Mouse (Mus musculus): Measurements from ENCODE around the gene Zan. TPM values are rescaled to one million over a fixed set of nuclear protein-coding genes. Genes with fewer than 3 reads are reported as not detected.

Zan gene
- total and polyA plus RNA-seq, 3 experiments: 0.04 to 0.10 TPM; not detected in 1

DNA sequence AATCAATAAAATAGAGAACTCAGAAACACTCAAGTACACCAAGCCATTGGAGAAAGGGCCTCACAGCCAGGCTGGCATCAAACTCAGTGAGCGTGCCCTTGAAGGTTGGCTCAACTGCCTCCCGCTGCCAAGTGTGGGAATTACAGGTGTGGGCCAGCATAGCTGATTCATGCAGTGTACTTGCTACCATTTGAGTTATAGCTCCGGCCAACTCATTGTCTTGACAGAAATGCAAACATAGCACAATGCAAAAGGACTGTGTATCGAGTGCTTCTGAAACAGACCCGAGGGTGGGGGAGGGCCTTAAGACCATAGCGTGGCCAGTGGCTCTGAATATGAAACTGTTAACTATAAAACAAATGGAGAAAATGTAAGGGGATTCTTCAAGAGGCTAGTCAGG, 27.2 kb upstream of the Zan start:
- H3K79me2 ChIP-seq (replicated peaks; ENCODE audit: control insufficient read depth, extremely low read depth, insufficient read depth, poor library complexity, severe bottlenecking): no peaks in the 10 kb centered on the region; the same call in 1 of the 2 replicates
- in situ Hi-C loops (cut with MboI; ENCODE audit: low pct_ligation_motif_present, low pct_unique_long_range_greater_than_20kb, low sequenced_read_pairs) (loop anchor here (25.0 kb wide), 1 partner anchor 258 kb away; no protein-coding TSS in a partner anchor), dilution Hi-C loops (cut with MboI; ENCODE audit: extremely low pct_ligation_motif_present, extremely low pct_unique_long_range_greater_than_20kb, low sequenced_read_pairs) (no loop called here)
- no peak overlapping the region for H3K9ac ChIP-seq (ENCODE audit: insufficient read depth, low read depth)
- no peak overlapping the region for H3K4me2 ChIP-seq (ENCODE audit: insufficient read depth, low read depth, poor library complexity, severe bottlenecking)
- no peak for TF ChIP-seq ETS1 (conservative IDR thresholded peaks at IDR 0.05; ENCODE audit: low read depth, low read length)
- TF ChIP-seq CTCF (conservative IDR thresholded peaks at IDR 0.05 in 1 of 2, IDR thresholded peaks at IDR 0.05 in 1 of 2; ENCODE audit: low read depth in 2 of 2, low read length in 2 of 2): peak in 1 of 2 experiments; percentile 48; a peak in 3 of 4 replicates
- no peak overlapping the region for H3K27ac ChIP-seq (ENCODE audit: insufficient read depth, low read depth)
- peaks cover 3% of the 10 kb centered on the region for H3K9me3 ChIP-seq (replicated peaks; ENCODE audit: low read length)
- no peak overlapping the region for H3K4me3 ChIP-seq (replicated peaks in 1 of 3; ENCODE audit: low read depth in 2 of 3, low read length in 2 of 3, poor library complexity in 1 of 3)
- peaks cover 2 to 14% of the 10 kb centered on the region in 2 experiments; a peak in 3 of 4 replicates for H3K4me1 ChIP-seq (ENCODE audit: control insufficient read depth in 1 of 2, insufficient read depth in 2 of 2)
- peaks cover 0 to 11% of the 10 kb centered on the region in 2 experiments for H3K36me3 ChIP-seq (replicated peaks in 1 of 2; ENCODE audit: control insufficient read depth in 1 of 2, insufficient read depth in 1 of 2, low read length in 1 of 2)
- DNase-seq (ENCODE audit: extremely low read depth): peak; percentile 48
- peaks cover 17% of the 10 kb centered on the region for H3K27me3 ChIP-seq (replicated peaks)

DNA sequence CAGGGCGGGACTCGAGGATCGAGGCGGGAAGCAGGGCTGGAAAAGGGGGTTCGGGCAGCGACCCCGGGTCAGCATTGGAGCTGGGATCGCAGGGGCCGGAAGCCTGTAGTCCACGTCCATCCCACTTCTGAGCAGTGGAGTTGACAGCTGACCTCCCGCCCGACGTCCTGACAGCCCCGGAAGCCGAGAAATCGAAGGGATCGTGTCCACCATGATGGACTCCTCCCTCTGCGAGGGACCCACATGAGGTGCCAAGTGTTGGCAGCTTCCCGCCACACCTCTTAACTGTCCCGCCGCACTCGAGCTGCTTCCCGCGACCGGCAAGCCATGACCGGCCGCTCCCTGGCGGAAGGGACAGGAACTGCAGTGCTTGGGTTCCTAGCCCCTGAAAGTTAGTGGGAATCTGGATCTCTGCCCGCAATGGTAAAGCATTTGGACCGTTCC, 25.8 kb upstream of the Zan start:
- Histone ChIP-seq H3K27me3 (replicated peaks) (peaks cover 6% of the 10 kb centered on the region), H3K79me2 (replicated peaks; ENCODE audit: control insufficient read depth, extremely low read depth, insufficient read depth, poor library complexity, severe bottlenecking) (no peaks in the 10 kb centered on the region; the same call in 1 of the 2 replicates), H3K36me3 (replicated peaks in 1 of 2; ENCODE audit: control insufficient read depth in 1 of 2, insufficient read depth in 1 of 2, low read length in 1 of 2) (peaks cover 0 to 11% of the 10 kb centered on the region in 2 experiments), H3K4me1 (ENCODE audit: control insufficient read depth in 1 of 2, insufficient read depth in 2 of 2) (peaks cover 2 to 14% of the 10 kb centered on the region in 2 experiments; a peak in 3 of 4 replicates), H3K9ac (ENCODE audit: insufficient read depth, low read depth) (peak overlapping the region; percentile 58), H3K4me2 (ENCODE audit: insufficient read depth, low read depth, poor library complexity, severe bottlenecking) (peak overlapping the region; percentile 71), H3K27ac (ENCODE audit: insufficient read depth, low read depth) (peak overlapping the region; percentile 42; the same call in 1 of the 2 replicates), H3K9me3 (replicated peaks; ENCODE audit: low read length) (peaks cover 3% of the 10 kb centered on the region), H3K4me3 (replicated peaks in 1 of 3; ENCODE audit: low read depth in 2 of 3, low read length in 2 of 3, poor library complexity in 1 of 3) (peak overlapping the region; percentile 71 to 79 (median 72))
- DNase-seq (ENCODE audit: extremely low read depth): peak; percentile 82
- in situ Hi-C loops (cut with MboI; ENCODE audit: low pct_ligation_motif_present, low pct_unique_long_range_greater_than_20kb, low sequenced_read_pairs): loop anchor here (25.0 kb wide), 1 partner anchor 260 kb away; no protein-coding TSS in a partner anchor
- TF ChIP-seq UBTF (IDR thresholded peaks at IDR 0.05; ENCODE audit: low read depth, low read length) (no peak; the same call in 1 of the 2 replicates), JUND (conservative IDR thresholded peaks at IDR 0.05; ENCODE audit: low read depth, low read length) (no peak), BHLHE40 (IDR thresholded peaks at IDR 0.05; ENCODE audit: low read depth, low read length) (no peak), USF2 (conservative IDR thresholded peaks at IDR 0.05; ENCODE audit: low read depth, low read length) (no peak), RCOR1 (conservative IDR thresholded peaks at IDR 0.05; ENCODE audit: low read depth, low read length) (no peak), MYC (IDR thresholded peaks at IDR 0.05; ENCODE audit: low read depth, low read length) (peak; percentile 70), NRF1 (IDR thresholded peaks at IDR 0.05; ENCODE audit: low read depth, low read length) (no peak), KAT2A (IDR thresholded peaks at IDR 0.05; ENCODE audit: insufficient replicate concordance, low read length) (no peak), MAX (IDR thresholded peaks at IDR 0.05; ENCODE audit: low read length) (peak; percentile 87), SMC3 (IDR thresholded peaks at IDR 0.05; ENCODE audit: low read depth, low read length) (peak; percentile 33), NELFE (IDR thresholded peaks at IDR 0.05; ENCODE audit: low read depth, low read length) (peak; percentile 35; the same call in 1 of the 2 replicates), ZC3H11A (IDR thresholded peaks at IDR 0.05; ENCODE audit: low read depth, low read length) (no peak), MEF2A (IDR thresholded peaks at IDR 0.05; ENCODE audit: borderline replicate concordance, low read depth, low read length) (no peak), ZNF384 (IDR thresholded peaks at IDR 0.05; ENCODE audit: low read depth, low read length) (no peak), CHD2 (IDR thresholded peaks at IDR 0.05; ENCODE audit: low read length) (no peak), E2F4 (IDR thresholded peaks at IDR 0.05; ENCODE audit: insufficient replicate concordance, low read depth, low read length) (peak; percentile 71; the same call in 1 of the 2 replicates), USF1 (IDR thresholded peaks at IDR 0.05; ENCODE audit: low read depth, low read length) (no peak), ZKSCAN1 (IDR thresholded peaks at IDR 0.05; ENCODE audit: borderline replicate concordance, low read depth, low read length) (no peak), POLR2A (IDR thresholded peaks at IDR 0.05; ENCODE audit: low read depth, low read length) (peak; percentile 59; the same call in 1 of the 2 replicates), IRF4 (IDR thresholded peaks at IDR 0.05; ENCODE audit: low read depth, low read length) (no peak), PAX5 (IDR thresholded peaks at IDR 0.05; ENCODE audit: low read length) (no peak), ZMIZ1 (IDR thresholded peaks at IDR 0.05; ENCODE audit: low read depth, low read length) (no peak; the same call in 1 of the 2 replicates), MXI1 (IDR thresholded peaks at IDR 0.05; ENCODE audit: low read depth, low read length) (peak; percentile 78), CTCF (conservative IDR thresholded peaks at IDR 0.05 in 1 of 2, IDR thresholded peaks at IDR 0.05 in 1 of 2; ENCODE audit: low read depth in 2 of 2, low read length in 2 of 2) (peak; percentile 53 to 63), SIN3A (IDR thresholded peaks at IDR 0.05; ENCODE audit: low read length) (peak; percentile 63; the same call in 1 of the 2 replicates), TBP (conservative IDR thresholded peaks at IDR 0.05; ENCODE audit: low read depth, low read length) (0 out of 2 replicates have a peak, but pooled peaks have one; percentile 20), TCF12 (IDR thresholded peaks at IDR 0.05; ENCODE audit: low read depth, low read length) (no peak), MAZ (IDR thresholded peaks at IDR 0.05; ENCODE audit: low read depth, low read length) (no peak), RAD21 (IDR thresholded peaks at IDR 0.05; ENCODE audit: low read depth, low read length) (peak; percentile 6; the same call in 1 of the 2 replicates), POLR2AphosphoS2 (IDR thresholded peaks at IDR 0.05; ENCODE audit: low read depth, low read length) (peak; percentile 52; the same call in 1 of the 2 replicates), EP300 (IDR thresholded peaks at IDR 0.05; ENCODE audit: low read length) (no peak)
- dilution Hi-C loops (cut with MboI; ENCODE audit: extremely low pct_ligation_motif_present, extremely low pct_unique_long_range_greater_than_20kb, low sequenced_read_pairs): no loop called here

Measured in CH12.LX (cell line).